Comparison of ENCODE assay signal across 8 mouse cellular contexts in the genomic region with DNA sequence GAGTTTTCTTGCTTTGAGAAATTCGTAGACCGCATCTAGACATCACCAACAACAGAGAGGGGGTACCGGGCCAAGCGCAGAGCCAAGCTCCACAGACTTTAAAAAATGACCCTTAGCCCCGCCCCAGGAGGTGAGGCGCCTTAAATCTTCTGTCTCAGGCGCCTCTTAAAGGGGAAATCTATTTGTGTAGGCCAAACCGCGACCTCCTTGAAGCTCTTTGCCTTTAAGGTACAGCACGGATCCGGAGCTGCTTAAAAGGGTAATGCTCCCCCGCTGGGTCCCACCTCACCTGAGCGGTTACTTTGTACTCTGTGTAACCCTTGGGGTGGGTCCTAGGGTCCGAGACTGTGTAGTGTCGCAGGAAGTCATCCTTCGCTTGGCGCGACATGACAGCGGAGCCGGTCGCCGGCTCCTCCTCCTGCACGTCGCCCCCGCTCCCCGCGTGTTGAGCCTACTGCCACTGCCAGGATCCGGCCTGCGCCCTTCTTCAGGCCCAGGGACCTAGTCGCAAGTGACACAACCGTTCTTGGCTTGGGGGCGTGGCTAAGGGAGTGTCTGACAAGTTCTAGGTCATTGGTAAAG. TPM values are rescaled to one million over a fixed set of nuclear protein-coding genes. Genes with fewer than 3 reads are reported as not detected.
DNase-seq lines count a peak whose midpoint lies in the region; ATAC-seq and TF ChIP-seq lines count a peak whose summit lies in the region.

A gene (minus strand): TSS at position 545 of the 582 bp plus-strand sequence.

- peak within 1 kb of the TSS; percentile 89 for H3K27ac ChIP-seq in embryonic facial prominence, embryonic 14.5 days (replicated peaks; ENCODE audit: low read depth, low read length)
- H3K27ac ChIP-seq in heart, adult 2 months, result peak within 1 kb of the TSS; percentile 91
- peak within 1 kb of the TSS; percentile 83 for H3K27ac ChIP-seq in limb, embryonic 13.5 days
- H3K27ac ChIP-seq in midbrain, embryonic 16.5 days (ENCODE audit: low read length), result peak within 1 kb of the TSS; percentile 90

- no peaks in the 10 kb centered on the region for H3K27me3 ChIP-seq in embryonic facial prominence, embryonic 14.5 days (replicated peaks; ENCODE audit: control insufficient read depth, insufficient read depth, low read length)
- H3K27me3 ChIP-seq in heart, adult 2 months (ENCODE audit: control insufficient read depth, insufficient read depth, low read length), result no peaks in the 10 kb centered on the region
- H3K27me3 ChIP-seq in limb, embryonic 13.5 days, result no peaks in the 10 kb centered on the region
- no peaks in the 10 kb centered on the region for H3K27me3 ChIP-seq in midbrain, embryonic 16.5 days (ENCODE audit: control insufficient read depth, insufficient read depth, low read depth, low read length)

- H3K79me2 ChIP-seq in heart, adult 2 months (replicated peaks; ENCODE audit: control insufficient read depth, insufficient read depth, low read length), result no peaks in the 10 kb centered on the region

- H3K36me3 ChIP-seq in embryonic facial prominence, embryonic 14.5 days (ENCODE audit: control insufficient read depth, insufficient read depth, low read length), result no peaks in the 10 kb centered on the region
- H3K36me3 ChIP-seq in heart, adult 2 months (ENCODE audit: control insufficient read depth, insufficient read depth, low read length), result no peaks in the 10 kb centered on the region
- no peaks in the 10 kb centered on the region; the same call in 1 of the 2 replicates for H3K36me3 ChIP-seq in limb, embryonic 13.5 days
- no peaks in the 10 kb centered on the region for H3K36me3 ChIP-seq in midbrain, embryonic 16.5 days (ENCODE audit: control insufficient read depth, insufficient read depth, low read length)

- TF ChIP-seq CTCF in heart, adult 2 months (IDR thresholded peaks at IDR 0.05), result no peak

- no peaks in the 10 kb centered on the region for H3K9me3 ChIP-seq in embryonic facial prominence, embryonic 14.5 days (ENCODE audit: control insufficient read depth, low read length)
- H3K9me3 ChIP-seq in limb, embryonic 13.5 days, result no peaks in the 10 kb centered on the region
- no peaks in the 10 kb centered on the region for H3K9me3 ChIP-seq in midbrain, embryonic 16.5 days (replicated peaks; ENCODE audit: control insufficient read depth, low read length, poor library complexity, severe bottlenecking)

- intact Hi-C loops in heart, adult 2 months (cut with DNase I), result loop anchor here (1.0 to 10.0 kb wide), 5 partner anchors 12 to 401 kb away; a partner anchor contains a TSS

- TF ChIP-seq EP300 in heart, adult 2 months (IDR thresholded peaks at IDR 0.05; ENCODE audit: insufficient read depth, low read depth, low read length), result peak; percentile 56; the same call in 1 of the 2 replicates

- H3K4me2 ChIP-seq in embryonic facial prominence, embryonic 14.5 days (ENCODE audit: low read depth, low read length), result peak within 1 kb of the TSS; percentile 58
- H3K4me2 ChIP-seq in limb, embryonic 13.5 days (replicated peaks), result peak within 1 kb of the TSS; percentile 63
- peak within 1 kb of the TSS; percentile 59 for H3K4me2 ChIP-seq in midbrain, embryonic 16.5 days (ENCODE audit: low read length)

- peak; percentile 95 for ATAC-seq in embryonic facial prominence, embryonic 14.5 days (ENCODE audit: low read depth)
- ATAC-seq in limb, embryonic 13.5 days (ENCODE audit: low FRiP score, low read depth), result peak; percentile 92
- peak; percentile 95 for ATAC-seq in midbrain, embryonic 16.5 days

- 1% methylated on average over 27 of the region's 32 CpGs for WGBS in embryonic facial prominence, embryonic 14.5 days
- WGBS in heart, adult 2 months, result under 1% methylated on average over 32 of the region's 32 CpGs
- under 1% methylated on average over 32 of the region's 32 CpGs for WGBS in limb, embryonic 13.5 days
- under 1% methylated on average over 32 of the region's 32 CpGs for WGBS in midbrain, embryonic 16.5 days

- peak within 1 kb of the TSS; percentile 69 for H3K9ac ChIP-seq in embryonic facial prominence, embryonic 14.5 days (ENCODE audit: low read depth, low read length)
- peak within 1 kb of the TSS; percentile 81 for H3K9ac ChIP-seq in heart, adult 2 months (ENCODE audit: low read depth, low read length)
- H3K9ac ChIP-seq in limb, embryonic 13.5 days, result peak within 1 kb of the TSS; percentile 73
- peak within 1 kb of the TSS; percentile 72 for H3K9ac ChIP-seq in midbrain, embryonic 16.5 days (ENCODE audit: low read depth, low read length)

- H3K4me3 ChIP-seq in embryonic facial prominence, embryonic 14.5 days (ENCODE audit: low read depth, low read length), result peak within 1 kb of the TSS; percentile 60
- H3K4me3 ChIP-seq in heart, adult 2 months, result peak within 1 kb of the TSS; percentile 90
- H3K4me3 ChIP-seq in limb, embryonic 13.5 days, result peak within 1 kb of the TSS; percentile 61
- H3K4me3 ChIP-seq in midbrain, embryonic 16.5 days (ENCODE audit: low read depth, low read length), result peak within 1 kb of the TSS; percentile 53

- H3K4me1 ChIP-seq in embryonic facial prominence, embryonic 14.5 days (ENCODE audit: control insufficient read depth, insufficient read depth, low read length), result peaks cover 3% of the 10 kb centered on the region
- peaks cover 1% of the 10 kb centered on the region; the same call in 1 of the 2 replicates for H3K4me1 ChIP-seq in heart, adult 2 months (ENCODE audit: control insufficient read depth, insufficient read depth, low read length)
- peaks cover 4% of the 10 kb centered on the region; the same call in 1 of the 2 replicates for H3K4me1 ChIP-seq in limb, embryonic 13.5 days
- peaks cover 7% of the 10 kb centered on the region for H3K4me1 ChIP-seq in midbrain, embryonic 16.5 days (ENCODE audit: control insufficient read depth, insufficient read depth, low read length)

- peak; percentile 98 for DNase-seq in 3T3-L1 (ENCODE audit: low read depth, low spot score)
- DNase-seq in adrenal gland, postnatal 4 days (ENCODE audit: low spot score in 2 of 2), result peak; percentile 70 to 92
- peak; percentile 98 for DNase-seq in embryonic facial prominence, embryonic 14.5 days (ENCODE audit: low spot score)
- peak; percentile 93 to 96 for DNase-seq in heart, adult 2 months
- peak; percentile 97 to 98 for DNase-seq in kidney, adult 8-10 months
- peak; percentile 95 to 98 for DNase-seq in spleen, postnatal 10 days (ENCODE audit: low spot score in 2 of 2)

- TF ChIP-seq POLR2A in heart, adult 2 months (IDR thresholded peaks at IDR 0.05; ENCODE audit: insufficient read depth, low read depth, low read length), result peak; percentile 67

RNA-seq across cellular contexts. Expression of the gene that starts here (rescaled TPM):
- total RNA-seq in adrenal gland, postnatal 4 days (2021), result 10 to 100 TPM; 27.1 to 27.7 TPM
- 26.7 and 27.5 TPM in 2 replicates for polyA plus RNA-seq in embryonic facial prominence, embryonic 14.5 days (2014; fragmentation: Nextera tagmentation; extraction: Ambion mirVana)
- 10 to 100 TPM; 14.1 to 16.6 TPM for total RNA-seq in heart, adult 2 months (2021)
- polyA plus RNA-seq in heart, adult 2 months (2012; rRNA removed), result 22.0 and 29.5 TPM in 2 replicates
- 33.0 and 33.7 TPM in 2 replicates for polyA plus RNA-seq in limb, embryonic 13.5 days (2015; fragmentation: Nextera tagmentation; extraction: Ambion mirVana)
- polyA plus RNA-seq in midbrain, embryonic 16.5 days (2015; fragmentation: Nextera tagmentation; extraction: Ambion mirVana), result 58.7 and 65.4 TPM in 2 replicates

Comparison
In these comparisons a context has a peak if more than half of its experiments do, and no peak if none do; other contexts are left out.
1. Peak in every context shown above with its lines: DNase-seq, ATAC-seq, H3K4me3 ChIP-seq and H3K27ac ChIP-seq.